Mouse (Mus musculus) kidney, postnatal 36 days (tissue): ENCODE data around the gene Prdx6b.
A peak's percentile ranks its signal among the peaks of the same experiment; 100 is the strongest.

Source experiments
- DNase-seq, 2 experiments: peaks; one replicate each; pipeline ENCODE4 v3.0.0; 2021 to 2022; ENCODE audit warnings: mixed read lengths in 2 of 2

Gene Prdx6b

GRCm38 (mm10) chr2:80327272-80327671 is 35.0 kb downstream of the Prdx6b start:
- no peak for DNase-seq

GRCm38 (mm10) chr2:80328961-80329653 is 36.8 kb downstream of the Prdx6b start:
- peak in 1 of 2 experiments; percentile 27 for DNase-seq

- DNase-seq = no peak
Measured at GRCm38 (mm10) chr2:80340537-80340936, 48.3 kb downstream of the Prdx6b start.
